Mouse (Mus musculus): ENCODE measurements around the gene Glt6d1. TPM values are rescaled to one million over a fixed set of nuclear protein-coding genes. Genes with fewer than 3 reads are reported as not detected.

Gene Glt6d1
- total RNA-seq, 2 experiments from 2014 or later, result not detected

DNA sequence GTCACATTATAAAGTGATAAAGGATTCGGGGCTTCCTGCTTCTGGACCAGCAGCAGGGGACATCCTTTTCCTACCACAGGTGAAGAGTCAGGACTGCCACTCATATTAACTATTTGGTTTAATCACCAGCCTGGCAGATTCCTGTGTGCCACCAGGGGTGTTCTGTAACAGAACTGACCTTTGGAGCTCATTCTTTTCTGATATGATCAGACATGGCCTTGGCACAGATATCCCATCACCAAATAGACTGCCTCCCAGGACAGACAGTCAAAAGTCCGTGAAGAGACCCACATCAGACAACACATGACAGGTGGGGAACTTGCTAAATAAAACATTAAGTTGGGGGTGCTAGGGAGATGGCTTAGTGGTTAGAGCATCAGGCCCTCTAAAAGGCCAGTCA, 3.9 kb downstream of the Glt6d1 start:
- intact Hi-C loops (cut with DNase I), result no loop called here
- DNase-seq, result no peak

DNA sequence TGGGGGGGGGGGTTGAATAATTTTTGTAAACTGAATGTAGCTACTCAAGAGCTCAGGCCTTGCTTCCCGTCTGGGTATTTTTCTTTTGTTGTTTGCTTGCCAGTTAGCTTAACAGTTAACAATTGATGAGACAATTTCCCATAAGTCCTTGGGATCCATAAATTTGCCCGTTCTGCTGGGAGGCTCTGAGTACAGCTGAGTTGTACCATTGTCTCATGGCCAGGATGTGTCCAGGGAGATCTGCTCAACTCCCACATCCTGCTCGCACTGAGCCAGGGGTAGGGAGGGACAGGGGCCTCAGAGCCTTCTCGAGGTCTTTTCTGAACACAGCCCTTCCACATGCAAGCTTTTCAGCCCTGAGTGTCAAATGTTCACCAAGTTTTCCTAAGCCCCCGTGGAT, 17.6 kb downstream of the Glt6d1 start:
- intact Hi-C loops (cut with DNase I), result no loop called here
- DNase-seq, result no peak

DNA sequence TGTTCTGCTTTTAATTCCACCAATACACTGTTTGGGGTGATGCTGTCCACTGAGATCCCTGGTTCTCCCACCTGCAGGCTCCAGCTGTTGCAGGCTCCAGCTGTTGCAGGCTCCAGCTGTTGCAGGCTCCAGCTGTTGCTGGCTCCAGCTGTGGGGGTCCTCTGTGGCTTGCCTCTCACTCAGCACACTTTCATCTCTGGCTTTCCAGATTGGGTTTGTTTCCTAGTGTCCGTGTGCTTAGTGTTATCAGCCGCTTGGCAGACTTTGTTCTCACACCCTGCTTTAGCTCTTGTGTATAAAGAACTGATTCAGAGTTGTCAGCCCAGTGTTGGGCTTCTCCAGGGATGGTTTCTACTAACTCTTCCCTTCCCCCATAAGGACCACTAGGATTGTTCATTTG, 18.0 kb downstream of the Glt6d1 start:
- intact Hi-C loops (cut with DNase I), result no loop called here
- DNase-seq, result peak; percentile 8 to 14

DNA sequence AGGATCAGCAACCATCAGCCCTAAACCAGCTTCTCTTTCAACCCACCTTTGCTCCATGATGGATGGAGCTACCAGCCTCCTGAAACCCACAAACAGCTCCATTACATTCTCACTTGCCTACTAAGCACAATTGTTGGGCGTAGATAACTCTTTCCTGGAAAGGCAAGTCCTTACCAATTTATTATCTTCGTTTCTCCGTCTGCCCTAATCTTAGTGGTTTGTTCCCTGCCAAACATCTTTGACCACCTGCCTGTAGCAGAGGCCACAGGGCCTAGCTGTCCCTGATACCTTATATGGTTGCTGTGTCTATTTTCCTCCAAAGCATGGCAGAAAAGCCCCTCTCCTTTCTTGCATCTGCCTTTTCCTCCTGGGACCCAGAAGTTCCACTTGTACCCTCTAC, 26.6 kb downstream of the Glt6d1 start:
- no peak for DNase-seq
- intact Hi-C loops (cut with DNase I), result no loop called here

DNA sequence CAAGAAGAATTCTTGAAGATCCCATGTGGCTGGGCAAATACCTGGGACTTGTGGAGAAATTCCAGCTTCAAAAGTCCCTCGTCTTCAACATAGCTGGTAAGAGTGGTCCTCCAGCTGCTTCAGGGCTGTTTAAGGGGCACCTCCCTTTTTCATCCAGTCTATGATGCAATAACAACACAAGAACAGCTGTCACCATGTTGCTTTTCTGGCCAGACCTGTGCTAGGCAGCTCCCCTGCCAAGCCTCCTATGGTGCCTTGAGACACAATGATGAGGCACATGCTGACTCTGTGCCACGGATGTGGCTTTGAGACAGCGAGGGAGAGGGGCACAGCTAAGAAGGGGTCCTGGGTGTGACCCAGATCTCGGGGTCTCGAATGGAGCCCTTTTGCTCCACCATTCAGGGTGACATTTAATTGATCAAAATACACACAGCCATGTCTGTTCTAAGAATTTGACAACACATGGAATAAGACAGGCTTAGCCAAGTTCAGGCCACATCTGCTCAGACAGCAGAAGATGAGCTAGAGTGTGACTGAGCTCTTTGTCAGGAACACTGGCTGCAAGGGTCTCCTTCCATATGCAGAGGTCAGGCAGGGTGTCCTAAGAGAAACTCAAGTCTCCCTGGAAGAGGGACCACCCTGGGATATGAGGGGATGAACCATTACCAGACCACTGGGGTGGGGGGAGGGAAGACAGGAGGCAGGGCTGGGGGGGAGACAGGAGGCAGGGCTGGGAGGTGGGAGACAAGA, 29.9 kb downstream of the Glt6d1 start:
- intact Hi-C loops (cut with DNase I), result no loop called here
- DNase-seq, result peak in 1 of 2 experiments; percentile 3

DNA sequence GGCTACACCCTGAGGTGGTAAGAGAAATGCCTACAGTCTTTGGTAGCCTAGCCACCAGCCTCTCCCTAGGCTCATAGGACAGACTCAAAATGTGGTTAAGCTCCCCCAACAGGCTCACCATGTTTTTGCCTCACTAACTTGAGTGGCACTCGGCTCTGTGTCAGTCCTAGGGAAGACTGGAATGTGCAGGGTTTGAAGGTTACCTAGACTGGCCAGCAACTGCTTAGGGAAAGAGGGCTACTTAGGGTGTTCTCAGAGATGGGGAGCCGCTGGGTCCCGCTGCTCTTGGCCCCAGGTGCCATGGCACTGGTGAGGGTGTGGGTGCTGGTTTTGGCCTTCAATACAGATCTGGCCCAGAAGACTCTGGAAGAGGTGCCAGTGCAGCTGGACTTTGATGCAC, 33.7 kb downstream of the Glt6d1 start, which contains the start of gene Gm13539:
Gm13539 (plus strand) TSS at position 301 of the 400 bp plus-strand sequence.
- no peak for DNase-seq
- intact Hi-C loops (cut with DNase I), result no loop called here

DNA sequence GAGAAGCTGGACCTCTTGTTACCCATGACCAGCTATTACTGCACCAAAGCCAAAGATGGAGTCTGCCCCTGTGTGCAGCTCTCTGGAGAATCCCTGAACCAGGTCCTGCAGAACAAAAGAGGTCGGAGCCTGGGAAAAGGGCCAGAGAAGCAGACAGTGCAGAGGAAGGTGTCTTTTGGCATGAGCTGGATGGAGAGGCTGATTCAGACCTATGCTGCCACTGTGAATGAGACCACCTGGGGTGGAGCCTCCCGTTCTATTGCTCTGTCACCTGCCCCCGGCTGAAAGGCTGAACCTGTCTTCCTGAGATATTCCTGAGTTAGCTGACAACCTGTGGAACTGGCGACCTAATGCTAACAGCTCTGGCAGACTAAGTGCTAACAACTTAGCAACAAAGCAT, 34.7 kb downstream of the Glt6d1 start:
- no peak for DNase-seq
- intact Hi-C loops (cut with DNase I), result no loop called here

DNA sequence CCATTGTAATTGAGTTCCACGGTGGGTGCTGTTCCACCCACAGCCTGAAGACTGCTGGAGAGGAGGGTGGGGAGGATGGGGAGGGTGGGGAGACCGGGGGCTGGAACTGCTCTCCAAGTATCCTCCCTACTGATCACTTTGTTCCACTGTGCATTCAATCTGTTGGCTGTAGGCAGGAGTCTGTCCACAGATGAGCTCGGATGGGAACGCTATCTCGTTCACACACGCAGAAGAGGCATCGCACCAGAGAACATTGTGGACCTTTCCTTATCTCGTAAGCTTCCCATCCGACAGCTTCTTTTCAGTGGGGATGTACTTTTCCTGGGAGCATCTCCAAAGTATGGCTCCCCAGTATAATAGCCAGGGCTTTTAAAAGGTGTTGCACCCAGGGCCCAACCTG, 36.6 kb downstream of the Glt6d1 start:
- intact Hi-C loops (cut with DNase I), result no loop called here
- DNase-seq, result no peak

DNA sequence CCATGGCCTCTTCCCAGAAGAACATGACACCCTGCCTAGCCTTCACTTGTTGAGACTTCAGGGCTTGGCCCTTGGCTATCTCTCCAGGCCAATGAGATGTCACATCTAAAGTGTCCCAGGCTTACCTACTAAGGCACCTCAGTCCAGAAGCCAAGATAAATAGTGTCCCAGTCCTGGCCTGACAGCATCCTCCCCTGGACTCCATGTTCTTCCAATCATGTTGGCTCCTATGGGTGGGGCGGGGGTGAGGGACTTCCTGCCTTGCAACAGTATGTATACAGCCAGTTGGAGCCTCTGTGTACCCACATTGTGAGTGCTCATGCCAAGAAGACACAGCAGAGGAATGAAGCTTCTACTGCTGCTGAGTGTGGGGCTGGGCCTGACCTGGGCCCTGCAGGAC, 38.9 kb downstream of the Glt6d1 start, which contains the start of gene Lcn11:
Lcn11 (plus strand) TSS at position 301 of the 400 bp plus-strand sequence.
- DNase-seq, result no peak
- intact Hi-C loops (cut with DNase I), result no loop called here

DNA sequence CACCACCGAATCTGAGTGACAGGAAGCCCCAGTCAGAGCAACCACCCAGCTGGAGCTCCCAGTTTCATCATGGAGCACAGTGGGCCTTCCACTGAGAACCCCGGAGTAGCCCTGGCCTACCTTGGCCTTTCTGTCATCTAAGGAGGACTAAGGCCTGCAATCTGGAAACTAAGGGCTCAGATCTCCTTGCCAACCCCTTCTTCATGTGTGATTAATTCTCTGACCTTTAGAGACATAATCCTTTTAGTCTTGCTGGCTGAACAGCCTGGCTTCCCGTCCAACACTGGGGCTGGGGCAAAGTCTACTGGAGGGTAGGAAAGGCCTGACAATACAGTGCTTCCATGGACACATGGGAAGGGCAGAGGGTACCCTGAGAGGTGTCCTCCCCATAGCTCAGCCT, 39.7 kb downstream of the Glt6d1 start:
- intact Hi-C loops (cut with DNase I), result no loop called here
- DNase-seq, result no peak

DNA sequence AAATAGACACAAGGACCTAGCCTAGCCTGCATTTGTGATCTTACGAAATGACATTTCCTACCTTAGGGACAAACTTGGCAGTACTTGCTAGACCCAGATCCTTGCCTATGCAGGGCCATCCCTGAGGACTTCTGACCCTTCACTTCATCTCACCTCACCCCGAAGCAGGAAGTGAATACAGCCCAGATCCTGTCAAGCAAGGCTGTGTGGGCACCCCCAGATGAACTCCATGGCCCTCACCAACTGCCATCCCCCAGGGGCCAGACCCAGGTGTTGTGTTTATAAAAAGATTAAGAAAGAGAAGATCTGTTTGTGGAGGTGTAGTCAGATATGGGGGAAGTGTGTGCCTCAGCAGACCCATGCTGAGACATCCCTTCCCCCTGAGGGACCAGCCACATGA, 41.0 kb downstream of the Glt6d1 start:
- no peak for DNase-seq
- intact Hi-C loops (cut with DNase I), result no loop called here

DNA sequence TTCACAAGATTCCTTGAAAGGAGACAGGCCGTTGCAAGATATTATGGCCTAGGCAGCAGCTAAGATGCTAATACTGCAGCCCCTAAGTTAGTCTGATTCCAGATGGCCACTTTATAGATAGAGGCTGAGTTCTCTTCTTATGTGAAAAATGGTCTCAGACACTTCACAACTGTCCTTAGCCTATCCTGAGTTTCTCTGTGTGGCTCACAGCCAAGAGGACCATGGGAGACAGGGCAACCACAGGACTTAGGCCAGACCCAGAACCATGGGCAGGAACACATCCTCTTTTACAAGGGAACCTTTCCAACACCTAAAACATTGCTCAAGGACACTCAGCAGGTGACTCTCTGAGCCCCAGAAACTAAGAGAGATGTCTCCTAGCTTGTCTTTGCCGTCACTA, 42.1 kb downstream of the Glt6d1 start:
- DNase-seq, result no peak
- intact Hi-C loops (cut with DNase I), result no loop called here

DNA sequence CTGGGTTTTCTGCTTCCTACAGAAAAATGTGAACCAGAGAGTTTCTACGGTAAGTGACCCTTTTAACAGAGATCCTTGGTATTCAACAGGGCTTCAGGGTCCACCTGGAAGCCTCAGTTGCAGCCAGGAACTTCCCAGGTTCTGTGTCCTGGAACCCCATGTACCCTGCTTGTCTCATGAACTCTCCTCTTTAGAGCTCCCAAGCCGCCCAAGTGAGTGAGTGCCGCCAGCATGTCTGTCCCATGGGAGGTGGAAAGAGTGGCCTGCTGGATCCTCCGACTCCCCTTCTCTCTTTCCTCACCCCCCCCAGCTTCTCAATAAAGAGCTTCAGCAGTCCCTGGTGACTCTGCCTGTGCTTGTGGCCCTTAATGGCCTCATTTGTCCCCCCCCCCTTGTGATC, 47.9 kb downstream of the Glt6d1 start:
- no peak for DNase-seq
- intact Hi-C loops (cut with DNase I), result no loop called here

DNA sequence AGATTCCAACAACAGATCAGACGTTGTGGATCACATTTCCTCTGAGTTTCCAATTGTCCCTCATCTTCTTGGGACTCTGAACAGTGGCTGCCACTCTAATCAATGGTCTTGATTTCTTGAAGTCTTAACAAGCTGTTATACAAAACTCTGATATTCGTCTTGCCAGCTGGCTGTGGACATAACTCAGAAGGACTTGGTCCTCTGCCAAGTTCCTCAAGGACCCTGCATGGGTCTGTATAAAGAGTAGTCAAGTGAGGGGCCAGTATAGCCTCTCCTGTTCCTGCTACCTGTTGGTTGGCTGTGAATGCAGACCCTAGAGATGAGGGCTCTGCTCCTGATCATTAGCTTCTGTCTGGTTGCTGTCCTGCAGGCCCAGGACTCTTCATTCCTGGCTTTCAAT, 50.4 kb downstream of the Glt6d1 start, which contains the start of gene Lcn3:
Lcn3 (plus strand) TSS at position 301 of the 400 bp plus-strand sequence.
- intact Hi-C loops (cut with DNase I), result no loop called here
- no peak for DNase-seq

DNA sequence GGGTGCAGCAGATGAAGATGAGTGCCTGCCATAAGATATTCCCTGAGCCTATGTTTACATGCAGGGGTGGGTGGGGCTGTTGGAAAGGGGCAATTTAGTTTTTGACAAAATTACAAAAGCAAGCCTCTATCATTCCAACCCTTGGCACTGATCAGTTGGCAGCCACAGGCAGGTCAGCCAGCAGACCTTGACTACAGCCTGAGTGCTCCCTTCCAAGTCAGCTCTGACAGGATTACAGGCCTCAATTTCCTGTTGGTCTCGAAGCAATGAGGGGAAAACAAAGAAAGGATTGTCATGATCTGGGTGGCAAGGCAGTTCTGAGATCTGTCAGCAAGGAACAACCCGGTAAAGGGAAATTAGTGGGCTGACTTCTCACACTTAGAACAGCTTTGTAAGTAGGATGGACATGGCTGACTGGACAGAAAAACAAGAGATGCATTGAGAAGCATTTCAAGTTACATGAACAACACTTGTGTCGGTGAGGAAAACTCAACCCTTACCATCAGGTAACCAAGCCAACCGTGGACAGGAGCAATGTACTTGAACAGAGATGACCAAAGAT, 57.5 kb downstream of the Glt6d1 start:
- intact Hi-C loops (cut with DNase I), result no loop called here
- no peak for DNase-seq

DNA sequence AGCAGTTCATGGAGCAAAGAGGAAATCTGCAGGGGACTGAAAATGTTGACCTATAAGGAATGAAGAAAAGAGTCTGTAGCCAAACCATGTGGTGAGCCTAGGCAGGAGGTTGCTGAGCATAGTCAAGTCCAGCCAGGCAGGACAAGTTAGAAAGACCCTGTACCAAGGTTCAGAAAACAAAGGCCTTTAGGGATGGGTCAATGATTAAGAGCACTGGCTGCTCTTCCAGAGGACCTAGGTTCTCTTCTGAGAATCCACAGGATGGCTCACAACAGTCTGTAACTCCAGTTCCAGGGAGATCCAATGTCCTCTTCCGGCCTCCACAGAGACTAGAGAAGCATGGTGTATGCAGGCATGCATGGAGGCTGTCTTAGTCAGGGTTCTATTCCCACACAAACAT, 61.4 kb downstream of the Glt6d1 start:
- intact Hi-C loops (cut with DNase I), result no loop called here
- DNase-seq, result no peak

Other genes starting within 250 kb of the Glt6d1 start
- gene Mamdc4, start 241.0 kb downstream of the Glt6d1 start, total RNA-seq (2021), result 1 to 10 TPM in 1 of 2 experiments, under 1 TPM in 1; 0.65 to 2.5 TPM
- 10 to 100 TPM; 64.1 to 67.4 TPM for gene Phpt1, start 240.6 kb downstream of the Glt6d1 start, total RNA-seq (2021)
- under 1 TPM; 0.08 TPM for gene Ajm1, start 234.1 kb downstream of the Glt6d1 start, total RNA-seq (2021)
- 10 to 100 TPM; 60.9 to 62.5 TPM for gene Rabl6, start 207.3 kb downstream of the Glt6d1 start, total RNA-seq (2021)
- not detected for gene Ccdc183, start 198.2 kb downstream of the Glt6d1 start, total RNA-seq (2021)
- gene Tmem141, start 193.8 kb downstream of the Glt6d1 start, total RNA-seq (2021), result 10 to 100 TPM; 24.1 to 29.5 TPM
- gene Fcna, start 187.8 kb downstream of the Glt6d1 start, total RNA-seq (2021), result 1 to 10 TPM; 5.2 to 7.5 TPM
- gene Lcn8, start 162.7 kb downstream of the Glt6d1 start, total RNA-seq (2021), result under 1 TPM in 1 of 2 experiments, not detected in 1; 0.73 TPM
- gene Lcn5, start 157.9 kb downstream of the Glt6d1 start, total RNA-seq (2021), result not detected
- gene Lcn6, start 139.1 kb downstream of the Glt6d1 start, total RNA-seq (2021), result not detected
- not detected for gene Lcn10, start 133.1 kb downstream of the Glt6d1 start, total RNA-seq (2021)
- not detected for gene Obp2a, start 115.8 kb downstream of the Glt6d1 start, total RNA-seq (2021)
- 10 to 100 TPM; 12.2 to 13.4 TPM for gene Bmyc, start 109.1 kb downstream of the Glt6d1 start, total RNA-seq (2021)
- gene Obp2b, start 78.8 kb downstream of the Glt6d1 start, total RNA-seq (2021), result not detected
- not detected for gene Lcn3, start 50.3 kb downstream of the Glt6d1 start, total RNA-seq (2021)
- not detected for gene Lcn11, start 38.8 kb downstream of the Glt6d1 start, total RNA-seq (2021)
- not detected for gene Gm13539, start 33.6 kb downstream of the Glt6d1 start, total RNA-seq (2021)
- gene Lcn9, start 7.3 kb upstream of the Glt6d1 start, total RNA-seq (2021), result not detected
- gene Sohlh1, start 31.4 kb upstream of the Glt6d1 start, total RNA-seq (2021), result not detected
- under 1 TPM; 0.22 to 0.27 TPM for gene Kcnt1, start 47.9 kb upstream of the Glt6d1 start, total RNA-seq (2021)
- gene Camsap1, start 167.4 kb upstream of the Glt6d1 start, total RNA-seq (2021), result 10 to 100 TPM; 37.9 to 46.2 TPM
- gene Ubac1, start 205.9 kb upstream of the Glt6d1 start, total RNA-seq (2021), result 10 to 100 TPM; 84.8 to 97.5 TPM

Measured in heart, postnatal 36 days (tissue).